Mouse (Mus musculus) kidney, adult 2 months (tissue): Measurements from ENCODE around the gene Slc5a4b.
"Not testable (repeated sequence)": the region's sequence is repeated elsewhere in the genome, so short reads cannot be mapped to it uniquely, and the experiment has no call there.

Source experiments
- CTCF ChIP-seq: fragments of 200-500 bp; conservative IDR thresholded peaks from 2 replicates; pipeline ENCODE4 v1.5.1; 2011; ENCODE audit warnings: low read depth, mild to moderate bottlenecking, control low read depth, low read length, moderate library complexity, mixed read lengths; ENCODE audit not compliant: insufficient read depth, insufficient read length
- POLR2A ChIP-seq: fragments of 200-500 bp; IDR thresholded peaks from one replicate; pipeline ENCODE4 v1.6.1; 2011; ENCODE audit warnings: low read depth, low read length, control low read depth

GRCm38 (mm10) chr10:76077008-76077407 is 33.8 kb downstream of the Slc5a4b start:
- not testable (repeated sequence) for TF ChIP-seq POLR2A, CTCF
